In genomic region chr15:26579947-26580709, GRCm38 (mm10) we compare ENCODE assay signal across 32 mouse cellular contexts.
DNase-seq lines count a peak whose midpoint lies in the region; ATAC-seq and TF ChIP-seq lines count a peak whose summit lies in the region.
"Had no signal": no experiment of that assay in that cellular context is flagged by ENCODE, and none has a peak within 500 bp of the region (broad histone marks: within the 10 kb centered on the region; RNA-seq: fewer than 3 reads in every experiment).

No protein-coding gene starts in this region.

- H3K27ac ChIP-seq in forebrain, embryonic 14.5 days (ENCODE audit: low read depth, low read length) = no peak overlapping the region
- no peak overlapping the region for H3K27ac ChIP-seq in forebrain, embryonic 15.5 days (replicated peaks)
- H3K27ac ChIP-seq in lung, embryonic 14.5 days (ENCODE audit: low read depth) = no peak overlapping the region; the same call in 1 of the 2 replicates
- peak overlapping the region; percentile 41 for H3K27ac ChIP-seq in intestine, embryonic 16.5 days (ENCODE audit: low read length)
- H3K27ac ChIP-seq: embryonic facial prominence, embryonic 13.5 days; hindbrain, embryonic 13.5 days; limb, embryonic 10.5 days; limb, embryonic 15.5 days; liver, embryonic 14.5 days; midbrain, embryonic 12.5 days; neural tube, embryonic 13.5 days had no signal

- no peak overlapping the region for H3K4me3 ChIP-seq in forebrain, embryonic 14.5 days (ENCODE audit: low read depth, low read length)
- no peak overlapping the region for H3K4me3 ChIP-seq in forebrain, embryonic 15.5 days
- H3K4me3 ChIP-seq in lung, embryonic 14.5 days (ENCODE audit: low read depth, low read length) = no peak overlapping the region
- H3K4me3 ChIP-seq in lung, adult 2 months (replicated peaks; ENCODE audit: extremely low read depth, low read depth, low read length) = no peak overlapping the region
- no peak overlapping the region for H3K4me3 ChIP-seq in intestine, embryonic 16.5 days (ENCODE audit: low read length)
- H3K4me3 ChIP-seq: embryonic facial prominence, embryonic 13.5 days; heart, embryonic 12.5 days; hindbrain, embryonic 13.5 days; limb, embryonic 10.5 days; limb, embryonic 15.5 days; megakaryocyte, embryonic 14.5 days; midbrain, embryonic 12.5 days; myocyte; neural tube, embryonic 13.5 days had no signal

- H3K4me2 ChIP-seq in forebrain, embryonic 14.5 days (ENCODE audit: low read length) = no peak overlapping the region
- H3K4me2 ChIP-seq in forebrain, embryonic 15.5 days (replicated peaks) = no peak overlapping the region
- H3K4me2 ChIP-seq in lung, embryonic 14.5 days = no peak overlapping the region
- H3K4me2 ChIP-seq in intestine, embryonic 16.5 days (ENCODE audit: low read depth, low read length) = no peak overlapping the region; the same call in 1 of the 2 replicates
- H3K4me2 ChIP-seq: embryonic facial prominence, embryonic 13.5 days; heart, embryonic 12.5 days; hindbrain, embryonic 13.5 days; limb, embryonic 15.5 days; midbrain, embryonic 12.5 days; neural tube, embryonic 13.5 days had no signal

- no peaks in the 10 kb centered on the region for H3K36me3 ChIP-seq in forebrain, embryonic 14.5 days (ENCODE audit: control insufficient read depth, insufficient read depth, low read length)
- H3K36me3 ChIP-seq in forebrain, embryonic 15.5 days = no peaks in the 10 kb centered on the region
- no peaks in the 10 kb centered on the region for H3K36me3 ChIP-seq in lung, embryonic 14.5 days (ENCODE audit: insufficient read depth)
- H3K36me3 ChIP-seq in intestine, embryonic 16.5 days (ENCODE audit: control insufficient read depth, insufficient read depth, low read length) = no peaks in the 10 kb centered on the region
- H3K36me3 ChIP-seq: embryonic facial prominence, embryonic 13.5 days; G1E; heart, embryonic 12.5 days; hindbrain, embryonic 13.5 days; limb, embryonic 10.5 days; limb, embryonic 15.5 days; midbrain, embryonic 12.5 days; neural tube, embryonic 13.5 days had no signal

- no peak for ATAC-seq in forebrain, embryonic 14.5 days
- ATAC-seq in forebrain, embryonic 15.5 days (replicated peaks) = no peak
- peak; percentile 83 for ATAC-seq in lung, embryonic 14.5 days (ENCODE audit: insufficient read depth)
- ATAC-seq in intestine, embryonic 16.5 days = peak; percentile 77
- ATAC-seq: Patski had no signal

- peak; percentile 29 for DNase-seq in forebrain, embryonic 14.5 days (ENCODE audit: low spot score)
- DNase-seq in lung, embryonic 14.5 days = peak; percentile 73
- no peak for DNase-seq in lung, adult 2 months
- peak; percentile 37 for DNase-seq in lung, postnatal 36 days
- DNase-seq in Muller cell, postnatal 12 days (ENCODE audit: inconsistent ontology term) = no peak
- no peak for DNase-seq in left cerebral cortex, postnatal 10 days (ENCODE audit: extremely low spot score in 1 of 2, low spot score in 2 of 2)
- DNase-seq: adrenal gland, postnatal 10 days; cerebellum, adult 18-20 months; cerebellum, postnatal 10 days; gastrocnemius, postnatal 25 days; heart, adult 11 months; heart, postnatal 4 days; kidney, adult 2 months; kidney, postnatal 36 days; layer of hippocampus, postnatal 36 days; right cerebral cortex, postnatal 4 days; thymus, adult 18-20 months; thymus, postnatal 36 days had no signal

- TF ChIP-seq CTCF in lung, embryonic 14.5 days (IDR thresholded peaks at IDR 0.05; ENCODE audit: low read depth) = no peak
- no peak for TF ChIP-seq CTCF in lung, adult 2 months (IDR thresholded peaks at IDR 0.05; ENCODE audit: insufficient read depth, low read length)

- no peak overlapping the region for H3K9ac ChIP-seq in forebrain, embryonic 14.5 days (ENCODE audit: low read length)
- no peak overlapping the region for H3K9ac ChIP-seq in forebrain, embryonic 15.5 days (replicated peaks)
- no peak overlapping the region for H3K9ac ChIP-seq in lung, embryonic 14.5 days
- H3K9ac ChIP-seq in intestine, embryonic 16.5 days (ENCODE audit: low read depth, low read length) = no peak overlapping the region
- H3K9ac ChIP-seq: embryonic facial prominence, embryonic 13.5 days; heart, embryonic 12.5 days; hindbrain, embryonic 13.5 days; limb, embryonic 15.5 days; liver, embryonic 14.5 days; midbrain, embryonic 12.5 days; neural tube, embryonic 13.5 days had no signal

- intact Hi-C loops in left cerebral cortex, postnatal 10 days (cut with DNase I) = no loop called here

- no peaks in the 10 kb centered on the region for H3K4me1 ChIP-seq in forebrain, embryonic 14.5 days (ENCODE audit: control insufficient read depth, insufficient read depth, low read length)
- no peaks in the 10 kb centered on the region for H3K4me1 ChIP-seq in forebrain, embryonic 15.5 days
- no peaks in the 10 kb centered on the region for H3K4me1 ChIP-seq in lung, embryonic 14.5 days (ENCODE audit: insufficient read depth)
- H3K4me1 ChIP-seq in lung, adult 2 months (ENCODE audit: control insufficient read depth, insufficient read depth, low read length) = peaks cover 5% of the 10 kb centered on the region
- no peaks in the 10 kb centered on the region for H3K4me1 ChIP-seq in intestine, embryonic 16.5 days (ENCODE audit: control insufficient read depth, insufficient read depth, low read length)
- H3K4me1 ChIP-seq: embryonic facial prominence, embryonic 13.5 days; heart, embryonic 12.5 days; hindbrain, embryonic 13.5 days; limb, embryonic 10.5 days; limb, embryonic 15.5 days; megakaryocyte, embryonic 14.5 days; midbrain, embryonic 12.5 days; neural tube, embryonic 13.5 days had no signal

- H3K9me3 ChIP-seq in forebrain, embryonic 14.5 days (replicated peaks; ENCODE audit: control insufficient read depth, low read length) = no peaks in the 10 kb centered on the region
- no peaks in the 10 kb centered on the region for H3K9me3 ChIP-seq in forebrain, embryonic 15.5 days
- no peaks in the 10 kb centered on the region for H3K9me3 ChIP-seq in lung, embryonic 14.5 days (ENCODE audit: low read depth, low read length)
- H3K9me3 ChIP-seq in intestine, embryonic 16.5 days (ENCODE audit: control insufficient read depth, low read length) = no peaks in the 10 kb centered on the region
- H3K9me3 ChIP-seq: embryonic facial prominence, embryonic 13.5 days; G1E; heart, embryonic 12.5 days; hindbrain, embryonic 13.5 days; limb, embryonic 10.5 days; limb, embryonic 15.5 days; megakaryocyte, embryonic 14.5 days; midbrain, embryonic 12.5 days; neural tube, embryonic 13.5 days had no signal

- no peak for TF ChIP-seq POLR2A in lung, adult 2 months (IDR thresholded peaks at IDR 0.05; ENCODE audit: borderline replicate concordance, extremely low read depth, low read depth, low read length)

- WGBS in forebrain, embryonic 14.5 days = 82% methylated on average over 8 of the region's 8 CpGs
- WGBS in forebrain, embryonic 15.5 days = 73% methylated on average over 8 of the region's 8 CpGs
- 39% methylated on average over 8 of the region's 8 CpGs for WGBS in lung, embryonic 14.5 days
- 37% methylated on average over 8 of the region's 8 CpGs for WGBS in lung, adult 2 months
- WGBS in intestine, embryonic 16.5 days = 52% methylated on average over 8 of the region's 8 CpGs

- H3K27me3 ChIP-seq in forebrain, embryonic 14.5 days (replicated peaks; ENCODE audit: control insufficient read depth, insufficient read depth, low read length) = no peaks in the 10 kb centered on the region
- H3K27me3 ChIP-seq in forebrain, embryonic 15.5 days = no peaks in the 10 kb centered on the region
- no peaks in the 10 kb centered on the region for H3K27me3 ChIP-seq in lung, embryonic 14.5 days (ENCODE audit: insufficient read depth, low read length)
- H3K27me3 ChIP-seq in intestine, embryonic 16.5 days (replicated peaks; ENCODE audit: control insufficient read depth, insufficient read depth, low read length) = no peaks in the 10 kb centered on the region
- H3K27me3 ChIP-seq: embryonic facial prominence, embryonic 13.5 days; heart, embryonic 12.5 days; hindbrain, embryonic 13.5 days; limb, embryonic 15.5 days; megakaryocyte, embryonic 14.5 days; midbrain, embryonic 12.5 days; neural tube, embryonic 13.5 days; Patski had no signal

Comparison
In these comparisons a context has a peak if more than half of its experiments do, and no peak if none do; other contexts are left out.
1. DNase-seq: peak in forebrain, embryonic 14.5 days (single experiment), lung, embryonic 14.5 days (single experiment) and lung, postnatal 36 days (single experiment); none in lung, adult 2 months (single experiment), Muller cell, postnatal 12 days (single experiment) and left cerebral cortex, postnatal 10 days (0 of 2).
2. ATAC-seq: peak in lung, embryonic 14.5 days (single experiment) and intestine, embryonic 16.5 days (single experiment); none in forebrain, embryonic 14.5 days (single experiment) and forebrain, embryonic 15.5 days (single experiment).